In genomic region chr2:6483081-6483992, GRCm38 (mm10) we compare ENCODE assay signal across 7 mouse cellular contexts.
DNase-seq lines count a peak whose midpoint lies in the region; ATAC-seq and TF ChIP-seq lines count a peak whose summit lies in the region.

No protein-coding gene starts in this region.

- no peak for TF ChIP-seq POLR2A in brain, embryonic 14.5 days (IDR thresholded peaks at IDR 0.05; ENCODE audit: borderline replicate concordance, extremely low read depth, insufficient read depth, insufficient read length, poor library complexity, severe bottlenecking)

- H3K9ac ChIP-seq in forebrain, embryonic 15.5 days (replicated peaks): no peak overlapping the region
- H3K9ac ChIP-seq in midbrain, postnatal 0 days (replicated peaks; ENCODE audit: low read length, poor library complexity, severe bottlenecking): no peak overlapping the region

- H3K27me3 ChIP-seq in forebrain, embryonic 15.5 days: no peaks in the 10 kb centered on the region
- no peaks in the 10 kb centered on the region for H3K27me3 ChIP-seq in midbrain, postnatal 0 days (ENCODE audit: insufficient read depth, low read length)

- peak overlapping the region; percentile 32; the same call in 1 of the 2 replicates for H3K27ac ChIP-seq in forebrain, embryonic 15.5 days (replicated peaks)
- no peak overlapping the region for H3K27ac ChIP-seq in midbrain, postnatal 0 days (ENCODE audit: low read depth, low read length)

- no peak overlapping the region for H3K4me3 ChIP-seq in forebrain, embryonic 15.5 days
- no peak overlapping the region for H3K4me3 ChIP-seq in midbrain, postnatal 0 days (ENCODE audit: low read depth, low read length)

- H3K4me2 ChIP-seq in forebrain, embryonic 15.5 days (replicated peaks): no peak overlapping the region
- no peak overlapping the region for H3K4me2 ChIP-seq in midbrain, postnatal 0 days (ENCODE audit: low read depth, low read length, poor library complexity, severe bottlenecking)

- TF ChIP-seq CTCF in brain, embryonic 14.5 days (IDR thresholded peaks at IDR 0.05; ENCODE audit: borderline replicate concordance, extremely low read depth, insufficient read depth, insufficient read length): peak; percentile 6; the same call in 1 of the 2 replicates
- TF ChIP-seq CTCF in midbrain, postnatal 0 days (IDR thresholded peaks at IDR 0.05): no peak

- H3K36me3 ChIP-seq in forebrain, embryonic 15.5 days: no peaks in the 10 kb centered on the region
- H3K36me3 ChIP-seq in midbrain, postnatal 0 days (ENCODE audit: insufficient read depth, low read length): no peaks in the 10 kb centered on the region

- WGBS in forebrain, embryonic 15.5 days: 22% methylated on average over 8 of the region's 8 CpGs
- 38% methylated on average over 8 of the region's 8 CpGs for WGBS in midbrain, postnatal 0 days

- H3K4me1 ChIP-seq in forebrain, embryonic 15.5 days: peaks cover 37% of the 10 kb centered on the region
- H3K4me1 ChIP-seq in midbrain, postnatal 0 days (ENCODE audit: insufficient read depth, low read length): peaks cover 5% of the 10 kb centered on the region; the same call in 1 of the 2 replicates

- no peaks in the 10 kb centered on the region for H3K9me3 ChIP-seq in forebrain, embryonic 15.5 days
- no peaks in the 10 kb centered on the region for H3K9me3 ChIP-seq in midbrain, postnatal 0 days (ENCODE audit: low read length)

- DNase-seq in brain, embryonic 14.5 days (ENCODE audit: low read depth): peak; percentile 91
- peak; percentile 80 for DNase-seq in heart, postnatal 4 days
- peak; percentile 81 to 87 for DNase-seq in kidney, postnatal 4 days
- peak; percentile 52 for DNase-seq in midbrain, postnatal 0 days (ENCODE audit: low spot score)
- DNase-seq in thymus, postnatal 10 days (ENCODE audit: low spot score in 2 of 2): no peak
- no peak for DNase-seq in spleen, postnatal 4 days (ENCODE audit: low spot score in 2 of 2)

- peak; percentile 68 for ATAC-seq in forebrain, embryonic 15.5 days (replicated peaks)
- ATAC-seq in midbrain, postnatal 0 days (ENCODE audit: low FRiP score): peak; percentile 35; the same call in 1 of the 2 replicates

Comparison
In these comparisons a context has a peak if more than half of its experiments do, and no peak if none do; other contexts are left out.
1. DNase-seq: peak in brain, embryonic 14.5 days (single experiment), heart, postnatal 4 days (single experiment), kidney, postnatal 4 days (2 of 2) and midbrain, postnatal 0 days (single experiment); none in thymus, postnatal 10 days (0 of 2) and spleen, postnatal 4 days (0 of 2).